Mouse (Mus musculus) testis, adult 2 months (tissue): Measurements from ENCODE around the gene Tlcd1.

ENCODE experiments used
- CTCF ChIP-seq: fragments of 200-500 bp; IDR thresholded peaks from 2 replicates; pipeline ENCODE4 v1.5.1; 2012; ENCODE audit warnings: low read depth, mild to moderate bottlenecking, inconsistent platforms, low read length, moderate library complexity; ENCODE audit not compliant: control insufficient read depth, insufficient read depth, insufficient replicate concordance
- POLR2A ChIP-seq: fragments of 200-500 bp; IDR thresholded peaks from 2 replicates; pipeline ENCODE4 v1.6.1; 2012; ENCODE audit warnings: low read depth, mild to moderate bottlenecking, inconsistent platforms, low read length, moderate library complexity; ENCODE audit not compliant: control insufficient read depth

DNA sequence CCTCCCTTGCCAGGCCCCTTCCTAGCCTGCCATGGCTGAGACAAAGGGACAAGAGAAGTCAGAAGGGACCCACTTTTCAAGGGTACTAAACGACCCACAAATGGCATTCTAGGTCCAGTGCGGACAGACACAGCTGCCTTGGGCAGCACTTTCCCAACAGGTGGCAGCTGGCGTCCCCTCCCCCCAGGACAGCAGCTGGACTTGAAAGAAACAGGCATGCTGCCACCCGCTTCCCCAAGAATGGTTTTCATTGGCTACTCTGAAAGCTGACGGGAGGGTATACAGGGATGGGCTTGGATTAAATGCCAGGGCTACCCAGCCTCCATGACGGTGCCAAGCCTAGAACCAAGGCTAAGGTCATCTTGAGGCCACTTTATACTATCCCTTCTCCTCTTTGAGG is 14.0 kb upstream of the Tlcd1 start:
- no peak for TF ChIP-seq CTCF
- no peak for TF ChIP-seq POLR2A
